ENCODE assay signal across 7 mouse cellular contexts in the genomic region with DNA sequence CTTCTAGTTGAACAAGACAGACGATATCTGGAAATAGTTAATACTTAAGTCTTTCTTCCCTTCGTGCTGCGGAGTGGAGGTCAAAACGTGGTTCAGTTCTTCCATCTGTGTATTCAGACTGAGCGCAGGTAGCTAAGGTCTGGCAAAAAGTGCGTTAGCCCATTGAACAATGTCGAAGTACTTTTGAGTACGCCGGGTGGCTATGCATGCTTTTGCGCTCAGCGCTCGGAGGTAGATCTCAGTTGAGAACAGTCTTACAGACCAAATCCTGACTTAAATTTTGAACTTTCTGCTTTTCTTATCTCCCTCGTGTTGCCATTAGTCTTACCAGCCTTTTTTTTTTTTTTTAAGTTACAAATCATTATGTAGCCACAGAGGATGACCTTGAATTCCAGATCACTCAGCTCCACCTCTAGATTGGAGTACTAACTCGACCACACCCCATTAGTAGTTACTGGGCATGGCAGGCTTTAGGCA. TPM values are rescaled to one million over a fixed set of nuclear protein-coding genes. Genes with fewer than 3 reads are reported as not detected.
A peak's percentile ranks its signal among the peaks of the same experiment; 100 is the strongest.
DNase-seq lines count a peak whose midpoint lies in the region; ATAC-seq and TF ChIP-seq lines count a peak whose summit lies in the region.

No protein-coding gene starts in this region.

- TF ChIP-seq EP300 in ES-Bruce4 (IDR thresholded peaks at IDR 0.05; ENCODE audit: insufficient read depth, low read depth, low read length): no peak

- H3K36me3 ChIP-seq in ES-Bruce4 (ENCODE audit: control insufficient read depth, insufficient read depth, low read length, poor library complexity, severe bottlenecking): peaks cover 7% of the 10 kb centered on the region
- no peaks in the 10 kb centered on the region for H3K36me3 ChIP-seq in forebrain, embryonic 14.5 days (ENCODE audit: control insufficient read depth, insufficient read depth, low read length)

- H3K9ac ChIP-seq in ES-Bruce4 (ENCODE audit: low read depth, poor library complexity, severe bottlenecking): peak overlapping the region; percentile 98
- peak overlapping the region; percentile 82 for H3K9ac ChIP-seq in forebrain, embryonic 14.5 days (ENCODE audit: low read length)

- no peak for TF ChIP-seq POLR2A in ES-Bruce4 (IDR thresholded peaks at IDR 0.05; ENCODE audit: insufficient read depth, low read length)

- no peaks in the 10 kb centered on the region for H3K4me1 ChIP-seq in ES-Bruce4 (ENCODE audit: control insufficient read depth, insufficient read depth, low read length)
- H3K4me1 ChIP-seq in forebrain, embryonic 14.5 days (ENCODE audit: control insufficient read depth, insufficient read depth, low read length): peaks cover 13% of the 10 kb centered on the region

- peak overlapping the region; percentile 84 for H3K4me3 ChIP-seq in ES-Bruce4 (ENCODE audit: low read depth, low read length)
- peak overlapping the region; percentile 89 for H3K4me3 ChIP-seq in forebrain, embryonic 14.5 days (ENCODE audit: low read depth, low read length)

- peak overlapping the region; percentile 98 for H3K4me2 ChIP-seq in forebrain, embryonic 14.5 days (ENCODE audit: low read length)

- TF ChIP-seq CTCF in ES-Bruce4 (IDR thresholded peaks at IDR 0.05; ENCODE audit: low read depth, low read length): no peak

- H3K27ac ChIP-seq in ES-Bruce4 (ENCODE audit: insufficient read depth, low read length): peak overlapping the region; percentile 60
- H3K27ac ChIP-seq in forebrain, embryonic 14.5 days (ENCODE audit: low read depth, low read length): no peak overlapping the region

- DNase-seq in 416B (ENCODE audit: low read depth): peak; percentile 74
- no peak for DNase-seq in forebrain, embryonic 14.5 days (ENCODE audit: low spot score)
- peak; percentile 25 for DNase-seq in kidney, postnatal 14 days
- DNase-seq in naive thymus-derived CD4-positive, alpha-beta T cell, adult 2 months (ENCODE audit: low read depth): peak; percentile 61
- no peak for DNase-seq in frontal cortex, postnatal 10 days (ENCODE audit: low spot score in 2 of 2)
- DNase-seq in spleen, postnatal 14 days (ENCODE audit: low spot score in 2 of 2): no peak

- under 1% methylated on average over 14 of the region's 14 CpGs for WGBS in forebrain, embryonic 14.5 days

- no peak for ATAC-seq in forebrain, embryonic 14.5 days

- no peaks in the 10 kb centered on the region for H3K27me3 ChIP-seq in ES-Bruce4 (ENCODE audit: control insufficient read depth, insufficient read depth, low read length, poor library complexity, severe bottlenecking)
- H3K27me3 ChIP-seq in forebrain, embryonic 14.5 days (replicated peaks; ENCODE audit: control insufficient read depth, insufficient read depth, low read length): no peaks in the 10 kb centered on the region

- no peaks in the 10 kb centered on the region for H3K9me3 ChIP-seq in ES-Bruce4 (replicated peaks; ENCODE audit: control insufficient read depth, insufficient read depth, low read length, poor library complexity, severe bottlenecking)
- no peaks in the 10 kb centered on the region for H3K9me3 ChIP-seq in forebrain, embryonic 14.5 days (replicated peaks; ENCODE audit: control insufficient read depth, low read length)

RNA-seq across cellular contexts. Expression of gene Hnrnpf, which starts 8.3 kb away (rescaled TPM):
- 1,007 and 1,035 TPM in 2 replicates for polyA plus RNA-seq in ES-Bruce4 (2011; ENCODE audit: insufficient read depth, insufficient read length, low read depth, missing spikeins)
- polyA plus RNA-seq in forebrain, embryonic 14.5 days (2014; fragmentation: Nextera tagmentation; extraction: Ambion mirVana): 410 and 433 TPM in 2 replicates

RNA-seq across cellular contexts. Expression of gene Fxyd4, which starts 29.0 kb away (rescaled TPM):
- not detected in 2 replicates for polyA plus RNA-seq in ES-Bruce4 (2011; ENCODE audit: insufficient read depth, insufficient read length, low read depth, missing spikeins)
- polyA plus RNA-seq in forebrain, embryonic 14.5 days (2014; fragmentation: Nextera tagmentation; extraction: Ambion mirVana): 0.75 and 1.2 TPM in 2 replicates

RNA-seq across cellular contexts. Expression of gene Zfp239, which starts 46.6 kb away (rescaled TPM):
- 8.8 and 9.4 TPM in 2 replicates for polyA plus RNA-seq in ES-Bruce4 (2011; ENCODE audit: insufficient read depth, insufficient read length, low read depth, missing spikeins)
- 14.9 and 15.3 TPM in 2 replicates for polyA plus RNA-seq in forebrain, embryonic 14.5 days (2014; fragmentation: Nextera tagmentation; extraction: Ambion mirVana)

Comparison
In these comparisons a context has a peak if more than half of its experiments do, and no peak if none do; other contexts are left out.
1. DNase-seq: peak in 416B (single experiment), kidney, postnatal 14 days (single experiment) and naive thymus-derived CD4-positive, alpha-beta T cell, adult 2 months (single experiment); none in forebrain, embryonic 14.5 days (single experiment), frontal cortex, postnatal 10 days (0 of 2) and spleen, postnatal 14 days (0 of 2).